Mouse (Mus musculus) mouse trophoblast stem cell (cell line): ENCODE results near the gene Dennd4b.
"Not testable (repeated sequence)": the region's sequence is repeated elsewhere in the genome, so short reads cannot be mapped to it uniquely, and the experiment has no call there.

Experiments
- in situ Hi-C, 2 experiments: fragments of 300-500 bp; cut with MseI, MboI; formaldehyde crosslinking; loops; 2 replicates in 1 of 2; 3 replicates in 1 of 2; pipeline ENCODE4 v1.15.1; 2025

The Dennd4b gene

DNA sequence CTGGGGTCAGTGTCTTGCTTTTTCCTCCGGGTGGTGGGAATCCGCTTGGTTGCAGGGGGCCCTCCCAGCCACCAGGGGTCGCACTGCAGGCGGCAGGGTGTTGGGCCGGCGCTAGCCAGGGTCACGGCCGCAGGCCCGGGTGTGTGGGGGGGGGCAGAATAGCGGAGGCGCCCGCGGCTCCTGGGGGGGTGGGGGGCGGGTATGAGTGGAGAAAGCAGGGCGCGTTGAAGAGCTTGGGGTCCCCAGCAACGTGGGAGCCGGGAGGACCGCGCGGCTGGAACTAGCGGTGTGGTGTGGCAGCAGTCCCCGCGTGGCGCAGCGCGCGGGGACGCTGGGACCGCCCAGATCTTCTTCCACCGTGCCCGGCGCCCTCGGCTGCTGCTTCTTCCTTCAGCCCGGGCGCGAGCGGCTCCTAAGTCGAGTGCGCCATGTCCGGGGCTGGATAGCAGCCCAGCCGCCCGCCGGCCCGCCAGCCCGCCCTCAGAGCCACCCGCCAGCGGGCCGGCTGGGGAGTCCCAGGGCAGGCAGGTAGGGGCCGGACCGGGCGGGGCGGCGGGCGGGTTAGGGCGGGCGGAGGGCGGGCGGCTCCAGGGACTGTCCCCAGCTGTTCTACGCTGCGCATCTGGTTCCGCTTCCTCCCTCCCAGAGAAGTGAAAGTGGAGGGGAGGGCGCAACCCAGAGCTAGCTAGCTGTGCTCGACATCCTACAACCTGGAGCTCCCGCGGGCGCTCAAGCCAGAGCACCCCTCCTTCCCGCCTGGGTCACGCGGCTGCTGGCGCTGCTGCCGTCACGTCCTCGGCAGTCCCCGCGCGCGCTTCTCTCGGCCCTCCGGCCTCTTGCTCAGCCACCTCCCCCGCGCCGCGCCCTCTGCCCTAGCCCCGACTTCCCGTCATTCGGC is at the start of gene Dennd4b:
Dennd4b (plus strand) TSS at position 152 of the 898 bp plus-strand sequence.
- in situ Hi-C loops = no loop called here

DNA sequence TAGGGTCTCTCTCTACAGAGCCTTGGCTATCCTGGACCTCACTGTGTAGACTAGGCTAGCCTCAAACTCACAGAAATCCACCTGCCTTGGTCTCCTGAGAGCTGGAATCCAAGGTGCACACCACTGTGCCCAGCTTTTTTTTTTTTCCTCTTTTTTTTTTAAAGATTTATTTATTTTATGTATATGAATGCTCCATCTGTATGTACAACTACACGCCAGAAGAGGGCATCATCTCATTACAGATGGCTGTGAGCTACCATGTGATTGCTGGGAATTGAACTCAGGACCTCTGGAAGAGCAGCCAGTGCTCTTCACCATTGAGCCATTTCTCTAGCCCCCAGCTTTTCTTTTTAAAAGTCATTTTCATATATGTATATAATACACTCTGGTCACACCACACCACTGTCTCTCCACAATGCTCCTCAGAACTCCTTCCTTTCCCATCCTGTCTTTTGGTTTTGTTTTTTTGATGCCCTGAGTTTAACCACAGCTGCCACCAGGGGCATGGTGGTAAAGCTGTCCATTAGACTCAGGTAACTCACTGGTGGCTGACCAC is 49.1 kb upstream of the Dennd4b start:
- in situ Hi-C loops = no loop called here

- in situ Hi-C loops = no loop called here
These were observed 44.9 kb upstream of the Dennd4b start for GRCm38 (mm10) chr3:90220088-90220487.

GRCm38 (mm10) chr3:90220531-90220951 is 44.4 kb upstream of the Dennd4b start:
- in situ Hi-C loops = no loop called here

DNA sequence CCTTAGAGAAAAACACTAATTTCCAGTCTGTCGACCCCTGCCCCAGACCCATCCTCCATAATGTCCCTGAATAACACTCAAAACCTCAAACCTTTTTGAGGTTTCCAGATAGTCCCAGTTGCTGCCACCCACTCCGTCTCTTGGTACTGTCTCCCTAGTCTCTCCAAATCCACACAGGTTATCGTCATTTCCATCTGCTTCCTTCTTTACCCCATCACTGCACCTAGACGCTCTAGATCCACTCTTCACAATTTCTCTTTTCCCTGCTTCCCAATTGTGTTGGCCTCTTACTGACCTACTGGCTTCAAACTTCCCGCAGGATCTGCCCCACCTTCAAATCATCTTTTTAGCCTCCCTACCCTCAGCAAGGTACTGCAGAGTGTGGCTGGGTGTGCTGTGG is 43.9 kb upstream of the Dennd4b start:
- in situ Hi-C loops = no loop called here

- in situ Hi-C loops = no loop called here
These were observed 42.5 kb upstream of the Dennd4b start for GRCm38 (mm10) chr3:90222455-90222854.

- in situ Hi-C loops = no loop called here
These were observed 42.0 kb upstream of the Dennd4b start for GRCm38 (mm10) chr3:90222941-90223340.

DNA sequence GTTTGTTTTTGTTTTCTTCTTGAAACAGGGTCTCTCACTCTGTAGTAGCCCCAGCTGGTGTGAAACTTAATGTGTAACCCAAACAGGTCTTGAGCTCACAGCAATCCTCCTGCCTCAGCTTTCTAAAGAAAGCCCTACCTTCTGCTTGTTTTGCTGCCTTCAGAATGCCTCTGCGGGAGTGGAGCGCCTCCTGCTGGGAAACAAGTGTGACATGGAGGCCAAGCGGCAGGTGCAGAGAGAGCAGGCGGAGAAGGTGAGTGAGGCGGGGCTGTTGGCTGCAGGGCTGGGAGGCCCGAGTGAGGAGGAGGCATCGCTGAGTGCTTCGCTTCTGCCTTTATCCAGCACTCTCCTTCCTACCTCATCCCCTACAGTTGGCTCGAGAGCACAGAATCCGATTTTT is 40.7 kb upstream of the Dennd4b start:
- in situ Hi-C loops = no loop called here

DNA sequence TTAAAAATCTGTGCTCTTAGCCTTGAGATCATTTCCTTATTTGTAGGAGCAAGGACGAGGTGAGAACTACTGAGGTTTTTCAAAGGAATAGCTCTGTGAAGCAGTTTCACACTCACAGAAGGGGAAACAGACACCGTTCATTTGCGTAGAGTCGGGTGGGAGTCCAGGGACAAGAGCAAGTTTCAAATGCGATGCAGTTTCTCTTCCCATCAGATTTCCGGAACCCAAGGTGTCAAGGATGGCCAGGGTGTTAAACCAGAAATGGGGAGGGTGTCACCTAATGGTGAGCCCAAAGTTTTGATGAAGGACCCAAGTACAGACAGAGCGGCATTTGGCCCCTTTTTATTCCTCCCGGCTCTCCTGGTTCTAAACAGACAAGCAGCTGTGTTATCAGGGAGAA is 33.9 kb upstream of the Dennd4b start:
- in situ Hi-C loops = no loop called here

DNA sequence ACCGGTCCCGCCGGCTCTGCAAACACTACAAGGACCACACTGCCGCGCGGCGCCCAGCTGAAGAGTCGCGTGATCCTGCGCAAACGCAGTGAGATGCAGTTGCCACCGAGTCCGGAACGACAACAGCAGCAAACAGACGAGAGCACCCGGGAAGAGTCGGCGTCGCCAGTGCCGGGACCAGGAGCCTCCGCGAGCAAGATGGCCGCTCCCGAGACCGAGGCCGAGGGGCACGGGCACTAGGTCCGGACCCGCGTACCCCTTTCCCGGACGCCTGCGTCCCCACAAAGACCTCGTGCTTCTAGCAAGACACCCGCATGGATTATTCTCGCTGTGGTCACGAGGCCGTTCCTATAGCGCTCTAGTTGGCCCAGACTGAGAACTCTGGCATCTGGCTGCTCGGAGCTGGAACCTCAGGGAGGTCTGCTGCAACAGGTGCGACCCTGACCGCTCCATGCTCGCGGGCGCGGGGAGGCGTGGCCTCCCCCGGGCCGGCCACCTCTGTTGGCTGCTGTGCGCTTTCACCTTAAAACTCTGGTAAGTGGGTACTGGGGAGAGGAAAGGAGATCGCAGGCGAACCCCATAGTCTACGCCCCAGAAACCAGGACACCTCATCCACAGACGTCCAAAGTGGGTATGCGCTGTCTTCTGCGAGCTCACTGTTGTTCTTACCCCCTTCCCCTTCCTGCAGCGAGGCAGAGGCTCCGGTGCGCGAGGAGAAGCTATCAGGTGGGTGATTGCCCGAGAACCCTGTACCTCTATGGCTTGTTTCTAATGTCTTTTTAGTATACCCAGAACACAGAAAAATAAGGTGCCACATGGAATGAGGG is 33.3 kb upstream of the Dennd4b start, which contains the start of gene Jtb:
Jtb (plus strand) TSS at position 91 of the 827 bp plus-strand sequence.
- in situ Hi-C loops = no loop called here

GRCm38 (mm10) chr3:90241251-90241650 is 23.7 kb upstream of the Dennd4b start:
- in situ Hi-C loops = no loop called here

DNA sequence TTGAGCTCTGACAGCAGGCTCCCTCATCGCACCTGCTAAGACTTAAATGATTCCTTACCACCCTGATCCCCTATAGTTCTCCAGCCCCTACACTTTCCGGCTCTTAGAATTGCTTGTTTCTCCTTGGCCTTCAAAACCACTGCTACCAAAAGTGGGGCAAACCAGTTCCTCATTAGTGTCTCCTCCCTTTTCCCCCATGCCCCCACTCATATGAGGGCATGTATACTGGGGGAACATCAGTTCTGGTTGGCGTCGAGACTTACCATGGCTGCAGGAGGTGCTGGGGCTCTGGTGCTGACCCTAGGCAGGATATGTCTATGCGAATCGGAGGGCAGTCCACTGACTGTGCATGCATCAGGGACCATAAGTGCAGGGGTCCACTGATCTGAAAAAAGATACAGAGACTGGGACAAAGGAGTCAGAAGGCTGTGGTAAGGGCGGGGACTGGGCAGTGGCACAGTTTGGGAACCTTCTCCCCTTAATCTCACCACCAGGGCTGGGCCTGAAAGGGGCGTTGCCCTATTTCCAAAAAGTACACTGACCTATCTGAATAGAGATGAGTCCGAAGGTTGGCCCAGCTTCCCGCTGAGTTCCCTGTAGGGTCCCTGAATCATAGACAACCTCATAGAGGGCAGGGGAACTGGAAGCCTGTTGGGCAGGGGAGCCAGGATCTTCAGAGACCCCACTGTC is 23.2 kb upstream of the Dennd4b start:
- in situ Hi-C loops = no loop called here

- in situ Hi-C loops = no loop called here
These were observed 21.8 kb upstream of the Dennd4b start, which contains the start of gene Creb3l4 for GRCm38 (mm10) chr3:90242984-90243775. Gene Creb3l4, minus strand, starts transcription at chr3:90243512.

DNA sequence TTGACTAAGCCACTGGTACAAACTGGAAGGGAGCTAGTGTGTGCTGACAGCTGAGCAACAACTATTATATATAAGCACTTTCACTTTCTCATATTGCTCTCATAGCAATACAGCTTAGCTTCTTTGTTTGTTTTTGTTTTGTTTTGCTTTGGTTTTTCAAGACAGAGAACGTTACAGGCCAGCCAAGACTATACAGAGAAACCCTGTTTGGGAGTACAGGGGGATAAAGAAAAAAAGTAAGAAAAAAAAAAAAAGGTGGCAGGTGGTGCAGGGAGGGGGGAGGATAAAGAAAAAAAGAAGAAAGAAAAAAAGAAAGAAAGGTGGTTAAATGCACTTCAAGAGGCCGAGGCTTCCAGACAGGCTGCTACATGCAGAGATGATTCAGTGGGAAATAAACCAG is 19.6 kb upstream of the Dennd4b start:
- in situ Hi-C loops = no loop called here

- in situ Hi-C loops = no loop called here
These were observed 17.4 kb upstream of the Dennd4b start for GRCm38 (mm10) chr3:90247630-90247959.

GRCm38 (mm10) chr3:90247960-90248745 is 16.8 kb upstream of the Dennd4b start, which contains the start of gene Slc39a1:
Gene Slc39a1, plus strand, starts transcription at chr3:90248172.
- in situ Hi-C loops = no loop called here

DNA sequence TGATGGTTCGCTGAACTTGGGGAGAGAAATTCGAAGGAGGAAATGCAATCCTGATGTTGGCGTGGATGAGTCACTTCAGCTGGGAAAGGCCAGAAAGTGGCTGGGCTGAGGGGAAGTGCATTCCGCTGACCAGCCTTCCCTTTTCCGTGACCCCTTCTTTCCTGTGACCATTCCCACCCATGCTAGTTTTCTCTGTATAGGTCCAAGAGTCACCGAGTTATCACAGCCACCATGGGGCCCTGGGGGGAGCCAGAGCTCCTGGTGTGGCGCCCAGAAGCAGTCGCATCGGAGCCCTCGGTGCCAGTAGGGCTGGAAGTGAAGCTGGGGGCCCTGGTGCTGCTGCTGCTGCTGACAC is 16.3 kb upstream of the Dennd4b start:
- in situ Hi-C loops = no loop called here

DNA sequence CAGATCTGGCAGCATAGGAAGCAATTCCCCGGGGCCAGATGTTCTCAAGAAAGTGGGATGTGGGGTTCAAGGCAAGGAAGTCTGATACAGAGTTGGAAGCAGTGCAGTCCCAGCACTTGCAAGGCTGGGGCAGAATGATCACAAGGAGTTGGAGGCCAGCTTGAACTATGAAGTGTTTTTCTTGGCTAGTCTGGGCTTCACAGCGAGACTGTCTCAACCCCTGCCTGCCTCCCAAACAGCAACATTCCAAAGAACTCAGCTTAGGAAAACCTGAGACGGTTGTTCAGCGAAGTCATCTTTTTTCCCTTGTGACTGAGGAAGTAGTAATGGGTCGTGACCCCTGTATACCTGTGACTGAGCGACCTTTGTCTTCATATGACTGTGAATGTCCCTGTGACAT is 14.2 kb upstream of the Dennd4b start:
- in situ Hi-C loops = no loop called here

DNA sequence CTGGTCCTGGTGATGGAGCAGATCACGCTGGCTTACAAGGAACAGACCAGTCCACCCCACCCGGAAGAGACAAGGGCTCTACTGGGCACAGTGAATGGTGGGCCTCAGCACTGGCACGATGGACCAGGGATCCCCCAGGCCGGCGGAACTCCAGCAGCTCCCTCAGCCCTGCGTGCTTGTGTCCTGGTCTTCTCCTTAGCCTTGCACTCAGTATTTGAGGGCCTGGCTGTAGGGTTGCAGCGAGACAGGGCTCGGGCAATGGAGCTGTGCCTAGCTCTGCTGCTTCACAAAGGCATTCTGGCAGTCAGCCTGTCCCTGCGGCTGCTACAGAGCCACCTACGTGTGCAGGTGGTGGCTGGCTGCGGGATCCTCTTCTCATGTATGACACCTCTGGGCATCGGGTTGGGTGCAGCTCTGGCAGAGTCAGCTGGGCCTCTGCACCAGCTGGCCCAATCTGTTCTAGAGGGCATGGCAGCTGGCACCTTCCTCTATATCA is 13.2 kb upstream of the Dennd4b start:
- in situ Hi-C loops = not testable (repeated sequence)

GRCm38 (mm10) chr3:90252659-90253058 is 12.3 kb upstream of the Dennd4b start:
- in situ Hi-C loops = not testable (repeated sequence)
